Mouse (Mus musculus): ENCODE data around the gene Ube2a. TPM values are rescaled to one million over a fixed set of nuclear protein-coding genes. Genes with fewer than 3 reads are reported as not detected.

Ube2a gene
- polyA plus RNA-seq, 1 experiment from 2014 or later, result 120 TPM

- Histone ChIP-seq H3K27me3 (ENCODE audit: control insufficient read depth, insufficient read depth, low read length) (no peaks in the 10 kb centered on the region), H3K9me3 (ENCODE audit: control insufficient read depth, low read length) (no peaks in the 10 kb centered on the region), H3K27ac (ENCODE audit: low read depth, low read length) (no peak overlapping the region), H3K4me1 (ENCODE audit: control insufficient read depth, insufficient read depth, low read length) (no peaks in the 10 kb centered on the region), H3K4me2 (no peak overlapping the region), H3K4me3 (ENCODE audit: low read depth, low read length) (no peak overlapping the region), H3K9ac (ENCODE audit: low read length) (no peak overlapping the region), H3K36me3 (ENCODE audit: control insufficient read depth, insufficient read depth, low read length) (no peaks in the 10 kb centered on the region)
- ATAC-seq (ENCODE audit: low FRiP score), result no peak
- no peak for DNase-seq (ENCODE audit: low spot score, missing footprints)
- 82% methylated on average over 4 of the region's 4 CpGs for WGBS
Measured at GRCm38 (mm10) chrX:36921346-36921745, 47.6 kb downstream of the Ube2a start.

- Histone ChIP-seq H3K27ac (ENCODE audit: low read depth, low read length) (no peak overlapping the region), H3K4me2 (no peak overlapping the region), H3K4me3 (ENCODE audit: low read depth, low read length) (no peak overlapping the region), H3K27me3 (ENCODE audit: control insufficient read depth, insufficient read depth, low read length) (no peaks in the 10 kb centered on the region), H3K9ac (ENCODE audit: low read length) (no peak overlapping the region), H3K4me1 (ENCODE audit: control insufficient read depth, insufficient read depth, low read length) (no peaks in the 10 kb centered on the region), H3K9me3 (ENCODE audit: control insufficient read depth, low read length) (no peaks in the 10 kb centered on the region), H3K36me3 (ENCODE audit: control insufficient read depth, insufficient read depth, low read length) (no peaks in the 10 kb centered on the region)
- 84% methylated on average over 4 of the region's 4 CpGs for WGBS
- DNase-seq (ENCODE audit: low spot score, missing footprints), result no peak
- ATAC-seq (ENCODE audit: low FRiP score), result no peak
Measured at GRCm38 (mm10) chrX:36928791-36929190, 55.1 kb downstream of the Ube2a start.

GRCm38 (mm10) chrX:36929694-36930093 lies 56.0 kb downstream of the Ube2a start:
- H3K4me1 ChIP-seq (ENCODE audit: control insufficient read depth, insufficient read depth, low read length), result no peaks in the 10 kb centered on the region
- no peak overlapping the region for H3K4me3 ChIP-seq (ENCODE audit: low read depth, low read length)
- DNase-seq (ENCODE audit: low spot score, missing footprints) (no peak), ATAC-seq (ENCODE audit: low FRiP score) (no peak)
- H3K36me3 ChIP-seq (ENCODE audit: control insufficient read depth, insufficient read depth, low read length), result no peaks in the 10 kb centered on the region
- WGBS, result 75% methylated on average over 4 of the region's 4 CpGs
- no peaks in the 10 kb centered on the region for H3K27me3 ChIP-seq (ENCODE audit: control insufficient read depth, insufficient read depth, low read length)
- H3K9me3 ChIP-seq (ENCODE audit: control insufficient read depth, low read length), result no peaks in the 10 kb centered on the region
- no peak overlapping the region for H3K4me2 ChIP-seq
- H3K9ac ChIP-seq (ENCODE audit: low read length), result no peak overlapping the region
- H3K27ac ChIP-seq (ENCODE audit: low read depth, low read length), result no peak overlapping the region

- H3K4me1 ChIP-seq (ENCODE audit: control insufficient read depth, insufficient read depth, low read length), result no peaks in the 10 kb centered on the region
- DNase-seq (ENCODE audit: low spot score, missing footprints) (no peak), ATAC-seq (ENCODE audit: low FRiP score) (no peak)
- H3K27me3 ChIP-seq (ENCODE audit: control insufficient read depth, insufficient read depth, low read length), result no peaks in the 10 kb centered on the region
- H3K36me3 ChIP-seq (ENCODE audit: control insufficient read depth, insufficient read depth, low read length), result no peaks in the 10 kb centered on the region
- H3K27ac ChIP-seq (ENCODE audit: low read depth, low read length), result no peak overlapping the region
- H3K9me3 ChIP-seq (ENCODE audit: control insufficient read depth, low read length), result no peaks in the 10 kb centered on the region
- H3K4me2 ChIP-seq, result no peak overlapping the region
- no peak overlapping the region for H3K9ac ChIP-seq (ENCODE audit: low read length)
- 57% methylated on average over 1 of the region's 1 CpGs for WGBS
- H3K4me3 ChIP-seq (ENCODE audit: low read depth, low read length), result no peak overlapping the region
Measured at GRCm38 (mm10) chrX:36930574-36930973, 56.9 kb downstream of the Ube2a start.

Other genes starting within 250 kb of the Ube2a start
- gene Akap17b, start 228.5 kb upstream of the Ube2a start, polyA plus RNA-seq (2014; fragmentation: Nextera tagmentation; extraction: Ambion mirVana), result 4.3 and 5.1 TPM in 2 replicates
- 0.33 and 1.0 TPM in 2 replicates for gene Slc25a43, start 130.2 kb upstream of the Ube2a start, polyA plus RNA-seq (2014; fragmentation: Nextera tagmentation; extraction: Ambion mirVana)
- gene Slc25a5, start 78.2 kb upstream of the Ube2a start, polyA plus RNA-seq (2014; fragmentation: Nextera tagmentation; extraction: Ambion mirVana), result 805 and 833 TPM in 2 replicates
- 35.6 and 39.5 TPM in 2 replicates for gene C330007P06Rik, start 211 bp downstream of the Ube2a start, polyA plus RNA-seq (2014; fragmentation: Nextera tagmentation; extraction: Ambion mirVana)
- gene Nkrf, start 29.0 kb downstream of the Ube2a start, polyA plus RNA-seq (2014; fragmentation: Nextera tagmentation; extraction: Ambion mirVana), result 7.0 and 7.3 TPM in 2 replicates
- gene Sept6, start 117.9 kb downstream of the Ube2a start, polyA plus RNA-seq (2014; fragmentation: Nextera tagmentation; extraction: Ambion mirVana), result 47.5 and 50.0 TPM in 2 replicates
- not detected in 2 replicates for gene Sowahd, start 174.9 kb downstream of the Ube2a start, polyA plus RNA-seq (2014; fragmentation: Nextera tagmentation; extraction: Ambion mirVana)
- gene Rpl39, start 211.5 kb downstream of the Ube2a start, polyA plus RNA-seq (2014; fragmentation: Nextera tagmentation; extraction: Ambion mirVana), result 434 and 478 TPM in 2 replicates
- 17.3 and 22.1 TPM in 2 replicates for gene Upf3b, start 236.4 kb downstream of the Ube2a start, polyA plus RNA-seq (2014; fragmentation: Nextera tagmentation; extraction: Ambion mirVana)